Mouse (Mus musculus): ENCODE measurements around the gene Pilra.

DNA sequence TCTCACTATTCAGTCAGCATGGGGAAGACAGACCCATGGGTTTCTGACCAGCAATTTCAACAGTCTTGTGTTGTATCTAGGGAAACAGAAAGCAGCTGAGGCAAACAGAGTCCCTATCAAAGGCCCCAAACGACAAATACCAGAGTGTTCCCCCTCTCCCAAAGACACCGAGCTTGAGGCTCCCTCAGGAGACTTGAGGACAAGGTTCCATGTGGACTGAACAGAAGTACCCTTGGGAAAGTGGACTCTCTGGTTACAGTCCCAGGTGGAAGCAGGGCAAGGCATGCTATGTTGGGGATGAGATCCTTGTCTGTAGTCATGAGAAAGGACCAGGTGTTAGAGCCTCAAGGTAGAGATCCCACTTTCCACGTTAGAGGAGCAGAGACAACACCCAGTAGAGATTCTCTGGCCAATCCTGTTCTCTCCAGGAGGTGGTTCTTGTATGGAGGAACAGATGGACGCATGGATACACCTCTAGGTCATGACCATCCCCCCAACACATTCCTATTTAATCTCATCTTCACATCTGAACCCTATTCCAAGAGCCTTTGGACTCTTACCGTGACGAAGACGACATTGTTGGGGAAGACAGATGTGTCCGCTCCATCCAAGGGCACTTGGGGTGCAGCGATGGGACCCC is 52.1 kb downstream of the Pilra start:
- TF ChIP-seq CTCF (IDR thresholded peaks at IDR 0.05; ENCODE audit: insufficient read depth, low read depth, low read length) = no peak
- TF ChIP-seq POLR2A (IDR thresholded peaks at IDR 0.05; ENCODE audit: insufficient read depth, low read depth, low read length) = no peak
